Mouse (Mus musculus): ENCODE results near the gene Fcmr.
A peak's percentile ranks its signal among the peaks of the same experiment; 100 is the strongest.

Gene Fcmr

GRCm38 (mm10) chr1:130865541-130866221, at the start of gene Fcmr:
Gene Fcmr, plus strand, starts transcription at chr1:130865669.
- DNase-seq (ENCODE audit: low spot score in 2 of 2): no peak

GRCm38 (mm10) chr1:130819737-130820136, 45.7 kb upstream of the Fcmr start:
- DNase-seq (ENCODE audit: low spot score in 2 of 2): no peak

- no peak for DNase-seq (ENCODE audit: low spot score in 2 of 2)
These were observed 44.9 kb upstream of the Fcmr start for GRCm38 (mm10) chr1:130820316-130821148.

- no peak for DNase-seq (ENCODE audit: low spot score in 2 of 2)
These were observed 44.4 kb upstream of the Fcmr start for GRCm38 (mm10) chr1:130821149-130821471.

- no peak for DNase-seq (ENCODE audit: low spot score in 2 of 2)
These were observed 43.4 kb upstream of the Fcmr start for GRCm38 (mm10) chr1:130821911-130822625.

GRCm38 (mm10) chr1:130826448-130826847, 39.0 kb upstream of the Fcmr start, which contains the start of gene Pigr:
Gene Pigr, plus strand, starts transcription at chr1:130826684.
- DNase-seq (ENCODE audit: low spot score in 2 of 2): no peak

- no peak for DNase-seq (ENCODE audit: low spot score in 2 of 2)
These were observed 36.8 kb upstream of the Fcmr start for GRCm38 (mm10) chr1:130828656-130829055.

GRCm38 (mm10) chr1:130829906-130830830, 35.3 kb upstream of the Fcmr start:
- DNase-seq (ENCODE audit: low spot score in 2 of 2): no peak

- DNase-seq (ENCODE audit: low spot score in 2 of 2): no peak
These were observed 33.0 kb upstream of the Fcmr start for GRCm38 (mm10) chr1:130832230-130833149.

- DNase-seq (ENCODE audit: low spot score in 2 of 2): no peak
These were observed 30.1 kb upstream of the Fcmr start for GRCm38 (mm10) chr1:130835161-130835936.

GRCm38 (mm10) chr1:130838288-130838687, 27.2 kb upstream of the Fcmr start:
- no peak for DNase-seq (ENCODE audit: low spot score in 2 of 2)

- DNase-seq (ENCODE audit: low spot score in 2 of 2): no peak
These were observed 24.7 kb upstream of the Fcmr start for GRCm38 (mm10) chr1:130840599-130841379.

GRCm38 (mm10) chr1:130841621-130842020, 23.8 kb upstream of the Fcmr start:
- no peak for DNase-seq (ENCODE audit: low spot score in 2 of 2)

- DNase-seq (ENCODE audit: low spot score in 2 of 2): no peak
These were observed 21.0 kb upstream of the Fcmr start for GRCm38 (mm10) chr1:130844516-130844915.

- DNase-seq (ENCODE audit: low spot score in 2 of 2): peak in 1 of 2 experiments; percentile 22
These were observed 15.8 kb upstream of the Fcmr start for GRCm38 (mm10) chr1:130849530-130850214.

- no peak for DNase-seq (ENCODE audit: low spot score in 2 of 2)
These were observed 15.1 kb upstream of the Fcmr start for GRCm38 (mm10) chr1:130850405-130850804.

GRCm38 (mm10) chr1:130854819-130855218, 10.7 kb upstream of the Fcmr start:
- no peak for DNase-seq (ENCODE audit: low spot score in 2 of 2)

GRCm38 (mm10) chr1:130855723-130856122, 9.7 kb upstream of the Fcmr start:
- no peak for DNase-seq (ENCODE audit: low spot score in 2 of 2)
